Mouse (Mus musculus): ENCODE results near the gene Slc9a5.

DNA sequence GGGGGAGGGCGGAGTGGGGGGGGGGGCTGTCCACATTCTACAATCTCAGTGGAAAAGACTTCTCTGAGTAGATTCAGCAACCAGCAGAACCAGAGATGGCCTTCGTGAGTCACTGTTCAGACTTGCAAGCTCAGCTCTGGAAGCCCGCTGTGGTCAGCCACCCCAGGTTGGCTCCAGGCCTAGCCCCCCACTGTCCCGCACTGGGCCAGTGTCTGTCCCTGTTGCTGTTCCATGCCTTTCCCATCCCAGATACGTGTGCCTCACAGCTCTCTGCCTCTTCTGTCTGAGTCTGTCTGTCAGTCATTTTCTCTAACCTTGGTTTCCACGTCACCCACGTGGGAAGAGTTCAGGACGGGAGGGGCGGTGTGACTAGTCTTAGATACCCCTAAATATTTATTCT lies 23.8 kb downstream of the Slc9a5 start:
- TF ChIP-seq CTCF (IDR thresholded peaks at IDR 0.05; ENCODE audit: insufficient read depth, low read length) (no peak), POLR2A (IDR thresholded peaks at IDR 0.05; ENCODE audit: borderline replicate concordance, extremely low read depth, low read depth, low read length) (no peak)

Measured in lung, adult 2 months (tissue).